Mouse (Mus musculus): Measurements from ENCODE around the gene Ccnd3. TPM values are rescaled to one million over a fixed set of nuclear protein-coding genes. Genes with fewer than 3 reads are reported as not detected.
"Not testable (repeated sequence)": the region's sequence is repeated elsewhere in the genome, so short reads cannot be mapped to it uniquely, and the experiment has no call there.

The Ccnd3 gene
- polyA plus RNA-seq, 1 experiment from 2014 or later = 276 TPM

DNA sequence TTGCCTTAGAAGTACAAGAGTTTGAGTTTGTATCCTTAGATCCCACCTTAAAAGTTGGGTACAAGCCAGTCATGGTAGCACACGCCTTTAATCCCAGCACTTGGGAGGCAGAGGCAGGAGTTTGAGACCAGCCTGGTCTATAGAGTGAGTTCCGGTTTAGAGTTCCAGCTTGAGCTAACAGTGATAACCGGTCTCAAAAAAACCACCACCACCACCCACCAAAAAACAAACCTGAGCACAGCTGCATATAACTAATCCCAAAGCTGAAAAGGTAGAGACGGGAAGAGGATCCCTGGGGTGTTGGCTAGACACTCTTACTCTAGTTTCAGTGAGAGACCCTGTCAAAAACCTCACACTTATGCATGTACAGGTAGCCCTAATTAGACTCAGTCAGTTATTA is 111.8 kb downstream of the Ccnd3 start:
- Histone ChIP-seq H3K4me2 (replicated peaks; ENCODE audit: low read depth, low read length) (no peak overlapping the region), H3K4me1 (ENCODE audit: control insufficient read depth, insufficient read depth, low read length) (peaks cover 13% of the 10 kb centered on the region; the same call in 1 of the 2 replicates), H3K27me3 (ENCODE audit: control insufficient read depth, insufficient read depth, low read length) (no peaks in the 10 kb centered on the region), H3K36me3 (ENCODE audit: control insufficient read depth, insufficient read depth, low read length) (peaks cover 33% of the 10 kb centered on the region), H3K4me3 (ENCODE audit: low read length) (no peak overlapping the region), H3K9me3 (ENCODE audit: control insufficient read depth, low read length) (no peaks in the 10 kb centered on the region), H3K9ac (ENCODE audit: low read depth, low read length) (no peak overlapping the region), H3K27ac (ENCODE audit: low read depth, low read length) (no peak overlapping the region)
- 92% methylated on average over 4 of the region's 4 CpGs for WGBS
- ATAC-seq (ENCODE audit: low FRiP score, low TSS enrichment) = no peak

DNA sequence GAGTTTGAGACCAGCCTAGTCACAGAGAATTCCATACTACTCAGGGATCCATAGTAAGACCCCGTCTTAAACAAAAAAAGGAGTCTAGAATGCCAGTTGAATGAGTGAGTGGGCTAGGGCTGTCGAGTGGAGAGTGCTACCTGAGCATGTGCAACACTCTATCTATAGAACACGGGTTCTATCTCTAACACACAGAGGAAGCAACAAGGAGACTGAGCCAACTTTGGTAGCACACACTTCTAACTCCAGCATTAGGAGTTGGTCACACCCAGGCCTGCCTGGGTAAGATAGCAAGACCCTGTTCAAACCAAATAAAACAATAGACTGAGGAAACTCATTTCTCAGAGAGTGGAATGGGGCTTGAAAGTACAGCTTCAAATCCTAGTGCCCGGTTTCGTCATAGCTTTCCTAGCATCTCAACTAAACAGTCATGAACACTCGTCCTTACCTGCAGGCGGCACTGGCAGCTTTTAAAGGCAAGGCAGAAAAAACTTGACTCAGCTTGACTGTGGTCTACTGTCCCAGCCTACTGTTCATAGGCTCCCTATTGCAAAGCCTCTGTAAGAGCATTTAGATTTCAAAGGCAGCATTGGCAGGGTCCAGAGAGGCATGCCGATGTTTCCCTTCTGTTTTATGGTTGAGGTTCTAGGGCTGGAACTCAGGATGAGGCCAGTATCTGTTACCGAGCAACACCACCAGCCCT is 112.9 kb downstream of the Ccnd3 start:
- peaks cover 5% of the 10 kb centered on the region; the same call in 1 of the 2 replicates for H3K4me1 ChIP-seq (ENCODE audit: control insufficient read depth, insufficient read depth, low read length)
- no peak overlapping the region for H3K9ac ChIP-seq (ENCODE audit: low read depth, low read length)
- no peaks in the 10 kb centered on the region for H3K27me3 ChIP-seq (ENCODE audit: control insufficient read depth, insufficient read depth, low read length)
- ATAC-seq (ENCODE audit: low FRiP score, low TSS enrichment) = no peak
- H3K36me3 ChIP-seq (ENCODE audit: control insufficient read depth, insufficient read depth, low read length) = peaks cover 42% of the 10 kb centered on the region
- no peak overlapping the region for H3K4me2 ChIP-seq (replicated peaks; ENCODE audit: low read depth, low read length)
- H3K27ac ChIP-seq (ENCODE audit: low read depth, low read length) = no peak overlapping the region
- no peak overlapping the region for H3K4me3 ChIP-seq (ENCODE audit: low read length)
- WGBS = 95% methylated on average over 9 of the region's 9 CpGs
- no peaks in the 10 kb centered on the region for H3K9me3 ChIP-seq (ENCODE audit: control insufficient read depth, low read length)

- 89% methylated on average over 13 of the region's 13 CpGs for WGBS
- H3K9me3 ChIP-seq (ENCODE audit: control insufficient read depth, low read length) = no peaks in the 10 kb centered on the region
- no peak for ATAC-seq (ENCODE audit: low FRiP score, low TSS enrichment)
- H3K36me3 ChIP-seq (ENCODE audit: control insufficient read depth, insufficient read depth, low read length) = peaks cover 52% of the 10 kb centered on the region
- H3K9ac ChIP-seq (ENCODE audit: low read depth, low read length) = no peak overlapping the region
- H3K4me3 ChIP-seq (ENCODE audit: low read length) = no peak overlapping the region
- no peaks in the 10 kb centered on the region for H3K27me3 ChIP-seq (ENCODE audit: control insufficient read depth, insufficient read depth, low read length)
- no peak overlapping the region for H3K4me2 ChIP-seq (replicated peaks; ENCODE audit: low read depth, low read length)
- H3K27ac ChIP-seq (ENCODE audit: low read depth, low read length) = no peak overlapping the region
- no peaks in the 10 kb centered on the region for H3K4me1 ChIP-seq (ENCODE audit: control insufficient read depth, insufficient read depth, low read length)
These were observed 113.9 kb downstream of the Ccnd3 start for GRCm38 (mm10) chr17:47618556-47619311.

GRCm38 (mm10) chr17:47622912-47623554 is 118.2 kb downstream of the Ccnd3 start:
- WGBS = 94% methylated on average over 14 of the region's 14 CpGs
- Histone ChIP-seq H3K4me2 (replicated peaks; ENCODE audit: low read depth, low read length) (no peak overlapping the region), H3K27me3 (ENCODE audit: control insufficient read depth, insufficient read depth, low read length) (no peaks in the 10 kb centered on the region), H3K9ac (ENCODE audit: low read depth, low read length) (no peak overlapping the region), H3K4me1 (ENCODE audit: control insufficient read depth, insufficient read depth, low read length) (peaks cover 2% of the 10 kb centered on the region; the same call in 1 of the 2 replicates), H3K36me3 (ENCODE audit: control insufficient read depth, insufficient read depth, low read length) (peaks cover 57% of the 10 kb centered on the region), H3K9me3 (ENCODE audit: control insufficient read depth, low read length) (no peaks in the 10 kb centered on the region), H3K4me3 (ENCODE audit: low read length) (no peak overlapping the region), H3K27ac (ENCODE audit: low read depth, low read length) (no peak overlapping the region)
- no peak for ATAC-seq (ENCODE audit: low FRiP score, low TSS enrichment)

DNA sequence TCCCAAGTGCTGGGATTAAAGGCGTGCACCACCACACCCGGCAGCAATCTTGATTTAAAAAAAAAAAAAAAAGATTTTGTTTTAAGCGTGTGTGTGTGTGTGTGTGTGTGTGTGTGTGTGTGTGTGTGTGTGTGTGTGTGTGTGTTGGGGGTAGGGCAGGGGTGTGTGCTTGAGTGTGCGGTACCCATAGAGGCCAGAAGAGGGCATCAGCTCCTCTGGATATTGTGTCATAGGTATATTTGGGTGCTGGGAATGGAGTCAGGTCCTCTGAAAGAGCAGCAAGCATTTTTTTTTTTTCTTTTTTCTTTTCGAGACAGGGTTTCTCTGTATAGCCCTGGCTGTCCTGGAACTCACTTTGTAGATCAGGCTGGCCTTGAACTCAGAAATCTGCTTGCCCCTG is 119.7 kb downstream of the Ccnd3 start:
- not testable (repeated sequence) for H3K9ac ChIP-seq (ENCODE audit: low read depth, low read length); H3K9me3 ChIP-seq (ENCODE audit: control insufficient read depth, low read length); H3K27ac ChIP-seq (ENCODE audit: low read depth, low read length); H3K4me3 ChIP-seq (ENCODE audit: low read length); H3K4me2 ChIP-seq (replicated peaks; ENCODE audit: low read depth, low read length); H3K4me1 ChIP-seq (ENCODE audit: control insufficient read depth, insufficient read depth, low read length); H3K27me3 ChIP-seq (ENCODE audit: control insufficient read depth, insufficient read depth, low read length); ATAC-seq (ENCODE audit: low FRiP score, low TSS enrichment)
- peaks cover 48% of the 10 kb centered on the region for H3K36me3 ChIP-seq (ENCODE audit: control insufficient read depth, insufficient read depth, low read length)
- WGBS = 94% methylated on average over 3 of the region's 5 CpGs

GRCm38 (mm10) chr17:47625088-47625487 is 120.2 kb downstream of the Ccnd3 start:
- Histone ChIP-seq H3K4me1 (ENCODE audit: control insufficient read depth, insufficient read depth, low read length) (peaks cover 8% of the 10 kb centered on the region; the same call in 1 of the 2 replicates), H3K9me3 (ENCODE audit: control insufficient read depth, low read length) (no peaks in the 10 kb centered on the region), H3K4me3 (ENCODE audit: low read length) (no peak overlapping the region), H3K4me2 (replicated peaks; ENCODE audit: low read depth, low read length) (no peak overlapping the region), H3K9ac (ENCODE audit: low read depth, low read length) (no peak overlapping the region), H3K36me3 (ENCODE audit: control insufficient read depth, insufficient read depth, low read length) (peaks cover 48% of the 10 kb centered on the region), H3K27ac (ENCODE audit: low read depth, low read length) (no peak overlapping the region), H3K27me3 (ENCODE audit: control insufficient read depth, insufficient read depth, low read length) (no peaks in the 10 kb centered on the region)
- WGBS = 100% methylated on average over 2 of the region's 2 CpGs
- ATAC-seq (ENCODE audit: low FRiP score, low TSS enrichment) = no peak

- peaks cover 18% of the 10 kb centered on the region for H3K4me1 ChIP-seq (ENCODE audit: control insufficient read depth, insufficient read depth, low read length)
- peaks cover 46% of the 10 kb centered on the region for H3K36me3 ChIP-seq (ENCODE audit: control insufficient read depth, insufficient read depth, low read length)
- WGBS = 92% methylated on average over 5 of the region's 5 CpGs
- no peaks in the 10 kb centered on the region for H3K9me3 ChIP-seq (ENCODE audit: control insufficient read depth, low read length)
- H3K27ac ChIP-seq (ENCODE audit: low read depth, low read length) = no peak overlapping the region
- H3K9ac ChIP-seq (ENCODE audit: low read depth, low read length) = no peak overlapping the region
- ATAC-seq (ENCODE audit: low FRiP score, low TSS enrichment) = no peak
- H3K4me3 ChIP-seq (ENCODE audit: low read length) = no peak overlapping the region
- H3K27me3 ChIP-seq (ENCODE audit: control insufficient read depth, insufficient read depth, low read length) = no peaks in the 10 kb centered on the region
- no peak overlapping the region for H3K4me2 ChIP-seq (replicated peaks; ENCODE audit: low read depth, low read length)
These were observed 121.2 kb downstream of the Ccnd3 start for GRCm38 (mm10) chr17:47626031-47626430.

- peaks cover 24% of the 10 kb centered on the region for H3K4me1 ChIP-seq (ENCODE audit: control insufficient read depth, insufficient read depth, low read length)
- H3K9ac ChIP-seq (ENCODE audit: low read depth, low read length) = no peak overlapping the region
- H3K9me3 ChIP-seq (ENCODE audit: control insufficient read depth, low read length) = no peaks in the 10 kb centered on the region
- H3K4me3 ChIP-seq (ENCODE audit: low read length) = no peak overlapping the region; the same call in 1 of the 2 replicates
- H3K4me2 ChIP-seq (replicated peaks; ENCODE audit: low read depth, low read length) = no peak overlapping the region
- no peak for ATAC-seq (ENCODE audit: low FRiP score, low TSS enrichment)
- H3K27me3 ChIP-seq (ENCODE audit: control insufficient read depth, insufficient read depth, low read length) = no peaks in the 10 kb centered on the region
- 94% methylated on average over 2 of the region's 2 CpGs for WGBS
- H3K36me3 ChIP-seq (ENCODE audit: control insufficient read depth, insufficient read depth, low read length) = peaks cover 31% of the 10 kb centered on the region
- H3K27ac ChIP-seq (ENCODE audit: low read depth, low read length) = no peak overlapping the region
These were observed 122.9 kb downstream of the Ccnd3 start for GRCm38 (mm10) chr17:47627791-47628190.

All from kidney, embryonic 14.5 days (tissue).